Mouse (Mus musculus): ENCODE measurements around the gene 4930539E08Rik.
A peak's percentile ranks its signal among the peaks of the same experiment; 100 is the strongest.

The 4930539E08Rik gene

DNA sequence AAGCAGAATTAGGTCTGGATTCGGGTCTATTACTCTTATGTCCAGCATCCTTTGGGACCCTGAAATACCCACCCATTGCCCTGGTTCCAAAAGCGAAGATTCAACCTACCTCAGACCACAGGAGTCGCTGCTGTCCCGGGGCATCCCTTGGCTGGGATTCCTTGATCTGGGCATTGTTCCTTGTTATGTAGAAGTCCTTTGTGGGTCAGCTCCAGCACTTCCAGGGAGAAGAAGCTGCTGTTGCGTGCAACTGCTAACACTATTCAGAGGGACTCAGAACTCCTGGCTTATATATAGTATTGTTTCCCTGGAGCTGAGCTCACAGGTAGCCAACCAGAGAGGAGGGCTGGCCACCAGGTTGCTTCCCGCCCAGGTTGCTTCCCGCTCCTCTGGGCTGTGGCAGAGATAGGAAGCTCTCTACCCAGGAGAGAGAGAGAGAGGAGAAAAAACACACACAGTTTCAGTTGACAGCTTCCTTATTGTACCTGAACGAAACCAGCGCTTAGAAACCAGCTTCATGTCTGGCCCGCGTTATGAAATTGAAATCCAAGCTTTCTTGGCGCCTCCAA, at the start of gene 4930539E08Rik:
Gene 4930539E08Rik, minus strand, starts transcription at position 265 of the 569 bp plus-strand sequence.
- DNase-seq (ENCODE audit: low read depth) = no peak

DNA sequence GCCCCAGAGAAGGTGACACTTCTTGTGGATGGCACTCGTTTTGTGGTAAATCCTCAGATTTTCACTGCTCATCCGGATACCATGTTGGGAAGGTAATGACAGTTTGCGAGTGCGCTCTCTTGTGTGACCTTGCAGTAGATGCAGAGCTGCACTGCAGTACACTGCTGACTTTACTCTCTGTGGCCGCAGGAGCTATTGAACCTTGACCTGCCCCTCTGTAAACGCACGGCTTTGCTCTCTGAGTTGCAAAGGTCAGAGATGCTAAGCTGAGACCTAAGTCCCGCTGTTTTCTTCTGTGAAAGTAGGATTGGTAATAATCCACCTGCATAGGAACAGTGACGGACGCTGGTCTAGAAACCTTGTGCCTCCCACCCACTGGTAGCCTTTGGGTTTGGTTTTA, 46.5 kb upstream of the 4930539E08Rik start:
- DNase-seq (ENCODE audit: low read depth) = no peak

DNA sequence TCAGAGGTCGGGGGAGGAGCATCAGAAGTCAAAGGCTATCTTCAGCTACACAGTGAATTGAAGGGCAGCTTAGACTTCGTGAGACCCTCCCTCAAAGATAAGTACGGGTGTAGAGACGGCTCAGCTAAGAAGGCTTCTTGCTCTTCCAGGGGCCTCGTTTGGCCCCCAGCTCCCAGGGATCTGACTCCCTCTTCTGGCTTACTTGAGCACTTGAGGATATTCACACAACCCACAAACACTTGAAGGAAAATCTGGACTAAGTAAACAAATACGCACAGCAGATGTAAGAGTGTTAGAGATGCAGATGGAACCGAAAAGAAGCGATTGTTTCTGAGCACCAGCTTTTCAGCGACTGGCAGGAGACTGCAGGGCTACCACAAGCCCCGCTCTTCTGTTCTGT, 45.5 kb upstream of the 4930539E08Rik start:
- no peak for DNase-seq (ENCODE audit: low read depth)

GRCm38 (mm10) chr17:28954416-28954815, 39.3 kb upstream of the 4930539E08Rik start:
- no peak for DNase-seq (ENCODE audit: low read depth)

GRCm38 (mm10) chr17:28953251-28953650, 38.1 kb upstream of the 4930539E08Rik start:
- DNase-seq (ENCODE audit: low read depth) = peak; percentile 37

- peak; percentile 92 for DNase-seq (ENCODE audit: low read depth)
These were observed 37.0 kb upstream of the 4930539E08Rik start, which contains the start of gene Kctd20 for GRCm38 (mm10) chr17:28951831-28952799. Kctd20 (plus strand) TSS chr17:28951950.

DNA sequence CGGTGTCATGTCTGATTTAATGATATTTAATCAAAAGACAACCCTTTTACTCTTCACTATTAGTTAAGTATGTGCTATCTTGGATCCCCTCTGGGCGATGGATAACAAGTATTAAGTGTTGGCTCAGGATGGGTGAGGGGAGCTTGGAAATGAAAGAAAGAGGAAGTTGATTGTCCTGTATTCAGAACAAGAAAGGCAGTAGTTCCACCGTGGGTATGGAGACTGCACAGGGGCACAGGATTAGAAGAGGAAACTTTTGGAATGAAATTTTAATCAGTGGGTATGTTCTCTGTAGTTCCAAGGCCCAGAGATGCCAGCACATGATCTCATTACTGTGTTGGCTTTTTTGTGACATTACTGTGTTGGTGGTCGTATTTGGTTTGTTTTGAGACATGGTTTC, 35.6 kb upstream of the 4930539E08Rik start:
- DNase-seq (ENCODE audit: low read depth) = peak; percentile 43

DNA sequence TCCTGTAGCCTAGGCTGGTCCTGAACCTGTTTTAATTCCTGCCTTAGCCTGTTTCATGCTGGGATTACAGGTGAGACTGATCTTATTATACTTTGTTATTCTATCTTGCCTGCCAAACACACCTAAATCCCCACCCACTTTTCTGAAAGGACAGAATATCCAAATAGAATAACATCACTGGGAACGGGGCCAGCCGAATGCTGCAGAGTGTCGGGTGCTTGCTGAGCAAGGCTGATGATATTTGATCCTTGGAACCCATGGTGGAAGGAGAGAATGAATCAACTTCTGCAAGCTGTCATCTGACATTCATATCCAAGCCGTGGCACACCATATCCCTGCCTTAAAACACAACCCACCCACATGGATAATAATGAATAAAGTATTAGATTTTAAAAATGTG, 33.5 kb upstream of the 4930539E08Rik start:
- DNase-seq (ENCODE audit: low read depth) = no peak

- peak; percentile 29 for DNase-seq (ENCODE audit: low read depth)
These were observed 32.2 kb upstream of the 4930539E08Rik start for GRCm38 (mm10) chr17:28947011-28947939.

DNA sequence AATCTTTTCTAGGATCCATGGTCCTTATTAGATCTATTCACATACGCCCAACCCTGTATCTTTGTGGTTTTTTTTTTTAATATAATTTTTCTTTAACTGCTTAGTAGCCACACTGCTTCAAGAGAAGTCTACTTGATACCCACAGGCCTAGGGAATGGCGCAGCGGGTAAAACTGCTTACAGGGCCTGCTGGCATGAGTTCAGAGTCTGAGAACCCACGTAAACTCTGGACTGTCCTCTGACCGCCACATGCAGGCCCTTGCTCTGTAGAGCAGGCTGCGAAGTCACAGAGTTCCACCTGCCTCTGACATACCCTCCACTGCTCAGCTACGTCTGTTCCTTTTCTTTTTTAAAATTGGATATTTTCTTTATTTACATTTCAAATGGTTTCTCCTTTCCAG, 29.4 kb upstream of the 4930539E08Rik start:
- no peak for DNase-seq (ENCODE audit: low read depth)

DNA sequence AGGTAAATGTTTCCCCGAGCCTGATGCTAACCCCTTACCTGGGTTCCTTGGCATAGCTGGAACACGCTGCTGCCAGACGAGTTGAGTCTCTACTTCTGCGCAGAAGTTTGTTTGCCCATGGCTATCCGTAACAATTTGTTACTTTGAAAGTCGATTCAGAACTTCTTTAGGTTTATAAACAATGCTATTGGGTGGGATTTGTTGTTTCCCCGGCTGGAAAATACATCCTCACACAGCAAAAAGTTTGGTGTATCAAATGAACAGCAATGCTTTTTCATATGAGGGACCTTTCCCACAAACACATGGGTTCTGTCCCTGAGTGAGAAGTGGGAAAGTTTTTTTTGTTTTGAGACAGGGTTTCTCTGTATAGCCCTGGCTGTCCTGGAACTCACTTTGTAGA, 28.6 kb upstream of the 4930539E08Rik start, which contains the start of gene Pxt1:
Gene Pxt1, minus strand, starts transcription at position 101 of the 400 bp plus-strand sequence.
- DNase-seq (ENCODE audit: low read depth) = no peak

DNA sequence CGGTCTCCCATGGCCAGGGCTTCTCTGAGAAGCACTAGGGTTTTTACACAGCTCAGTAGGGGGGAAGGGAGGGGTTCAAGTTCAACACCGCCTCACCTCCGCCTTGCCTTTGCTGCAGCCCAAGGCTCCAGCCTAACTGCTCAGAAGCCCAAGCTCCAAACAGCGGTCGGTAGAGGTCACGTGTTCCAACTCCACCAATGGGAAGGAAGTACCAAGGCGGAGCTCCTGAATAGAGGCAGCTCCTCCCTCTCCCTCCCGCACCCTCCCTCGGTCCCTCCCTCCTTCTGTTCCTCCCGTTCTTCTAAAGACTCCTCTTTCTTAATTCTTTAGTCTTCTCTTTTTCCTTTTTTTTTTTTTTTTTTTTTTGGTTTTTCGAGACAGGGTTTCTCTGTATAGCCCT, 27.0 kb upstream of the 4930539E08Rik start:
- DNase-seq (ENCODE audit: low read depth) = peak; percentile 40

DNA sequence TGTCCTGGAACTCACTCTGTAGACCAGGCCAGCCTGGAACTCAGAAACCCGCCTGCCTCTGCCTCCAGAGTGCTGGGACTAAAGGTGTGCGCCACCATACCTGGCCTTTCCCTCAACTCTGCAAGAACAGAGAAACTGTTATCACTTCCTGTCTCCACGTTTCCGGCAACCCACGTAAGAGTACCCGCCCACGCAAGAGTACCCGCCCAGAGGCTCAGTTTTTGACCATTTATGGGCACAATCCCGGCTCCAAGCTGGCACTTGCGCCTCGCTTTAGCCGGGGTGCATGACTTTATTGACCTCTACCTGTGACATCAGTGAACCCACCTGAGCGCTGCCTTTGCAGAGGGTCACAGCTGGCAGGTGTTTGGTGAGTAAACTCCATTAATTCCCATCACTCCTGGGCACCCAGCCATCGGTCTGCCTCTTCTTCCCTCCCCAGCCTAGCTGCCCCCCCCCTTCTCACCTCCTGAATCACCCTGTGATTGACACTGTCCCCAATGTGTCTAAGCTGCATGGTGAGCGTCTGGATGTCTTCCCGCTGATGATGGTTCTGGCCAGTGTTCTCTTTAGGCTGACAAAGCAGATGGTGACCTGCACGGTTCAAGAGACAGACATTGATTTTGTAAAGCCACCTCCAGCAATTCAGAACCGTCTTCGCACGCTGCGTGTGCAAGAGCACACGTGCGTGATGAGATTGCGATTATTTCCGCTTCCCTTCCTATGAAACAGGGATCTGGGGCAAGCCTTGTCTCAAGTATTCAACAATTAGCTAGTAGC, 25.8 kb upstream of the 4930539E08Rik start:
- DNase-seq (ENCODE audit: low read depth) = no peak

DNA sequence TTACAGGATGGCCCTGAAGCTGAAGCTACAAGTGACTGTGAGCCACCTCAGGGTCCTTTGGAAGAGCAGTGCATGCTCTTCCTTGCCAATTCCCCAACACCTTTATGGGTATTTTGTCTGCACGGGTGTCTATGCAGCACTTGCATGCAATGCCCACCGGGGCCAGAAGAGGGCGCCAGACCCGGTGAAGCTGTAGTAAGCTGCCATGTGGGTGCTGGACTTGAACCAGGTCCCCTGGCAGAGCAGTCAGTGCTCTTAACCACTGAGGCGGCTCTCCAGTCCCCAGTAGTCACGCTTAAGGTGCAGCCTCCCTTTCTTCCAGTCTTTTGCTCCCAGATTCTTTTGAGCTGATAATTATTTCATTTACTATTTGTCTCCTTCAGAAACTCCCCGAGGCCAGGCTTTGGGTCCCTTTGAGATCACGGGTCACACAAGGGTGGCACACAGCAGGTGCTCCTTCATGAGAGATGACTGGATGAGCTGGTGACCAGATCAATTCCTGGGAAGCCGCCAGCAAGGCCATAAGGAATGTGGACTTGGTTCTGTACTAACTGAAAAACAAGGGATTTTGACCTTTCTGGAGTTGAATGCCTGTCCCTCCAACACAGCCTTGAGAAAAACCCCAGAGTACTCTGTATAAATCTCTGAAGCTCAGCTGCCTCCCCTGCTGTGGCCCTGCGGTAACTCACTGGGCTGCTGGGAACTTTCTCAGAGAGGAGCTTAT, 21.7 kb upstream of the 4930539E08Rik start:
- DNase-seq (ENCODE audit: low read depth) = peak; percentile 62

DNA sequence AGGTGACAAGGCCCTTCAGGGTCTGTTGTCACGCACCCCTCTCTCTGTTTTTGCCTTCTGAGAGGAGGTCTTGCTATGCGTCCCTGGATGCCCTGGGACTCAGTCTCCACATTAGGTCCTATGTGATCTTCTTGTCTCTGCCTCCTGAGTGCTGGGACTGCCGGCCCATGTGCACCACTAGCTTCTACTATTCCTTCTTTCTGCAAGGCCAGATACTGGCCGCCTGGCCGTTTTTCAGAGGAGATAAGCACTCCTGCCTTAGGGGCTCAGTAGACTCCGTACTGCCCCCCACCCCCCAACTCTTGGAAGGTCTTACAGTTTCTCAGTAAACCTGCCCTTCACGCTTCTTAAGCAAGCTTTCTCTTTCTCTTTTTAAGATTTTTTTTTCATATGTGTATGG, 21.0 kb upstream of the 4930539E08Rik start:
- no peak for DNase-seq (ENCODE audit: low read depth)

DNA sequence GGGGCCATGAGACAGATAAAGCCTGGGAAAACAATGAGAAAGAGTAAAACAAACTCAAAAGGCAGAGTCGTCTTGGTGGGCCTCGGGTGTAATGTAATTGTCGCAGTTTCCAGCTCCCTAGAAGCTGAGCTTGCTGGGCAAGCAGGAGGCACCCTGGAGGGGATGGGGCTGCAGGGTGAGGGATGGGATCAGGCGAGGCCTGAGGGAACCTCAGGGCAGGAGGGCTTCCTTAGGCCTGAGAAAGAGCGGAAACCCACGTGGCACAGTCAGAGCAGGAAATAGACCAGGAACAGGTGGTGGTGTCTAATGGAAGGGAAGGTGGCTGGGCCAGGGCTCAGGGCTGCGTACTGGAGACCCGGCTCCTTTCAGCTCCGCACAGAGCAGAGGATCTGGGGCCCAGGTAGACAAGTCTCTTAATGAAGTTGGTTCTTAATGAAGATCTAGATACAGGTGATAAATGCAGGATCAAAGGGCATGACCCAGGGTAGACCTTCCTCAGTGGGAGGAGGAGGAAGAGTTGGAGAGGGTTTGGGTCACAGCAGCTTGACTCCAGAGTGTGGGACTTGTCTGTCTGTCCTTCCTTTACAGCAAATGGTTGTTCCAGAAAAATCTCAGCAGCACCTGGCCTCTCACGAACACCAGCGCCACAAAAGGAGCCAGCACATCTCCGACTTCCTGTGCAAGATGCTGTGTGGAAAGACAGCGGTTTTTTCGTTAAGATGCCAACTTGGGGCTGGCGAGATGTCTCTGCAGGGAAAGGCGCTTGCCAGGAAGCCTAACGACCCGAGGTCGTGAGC, 19.2 kb upstream of the 4930539E08Rik start:
- DNase-seq (ENCODE audit: low read depth) = no peak

DNA sequence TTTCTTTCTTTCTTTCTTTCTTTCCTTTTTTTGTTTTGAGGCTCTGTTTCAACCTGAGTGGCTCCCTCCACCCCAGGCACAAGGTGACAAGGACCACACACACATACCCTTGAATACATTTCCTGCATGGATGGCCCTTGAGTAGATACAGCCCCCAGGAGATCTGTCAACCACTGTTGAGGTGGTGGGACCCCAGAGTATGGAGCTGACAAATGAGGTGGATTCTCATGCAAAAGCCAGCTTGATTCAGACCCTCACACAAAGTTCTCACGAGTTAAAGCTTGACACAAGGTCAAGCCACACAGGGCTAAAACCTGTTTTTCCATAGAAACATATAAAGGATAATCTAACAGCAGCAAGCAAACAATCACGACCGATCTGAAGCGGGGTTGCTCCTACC, 17.1 kb upstream of the 4930539E08Rik start:
- no peak for DNase-seq (ENCODE audit: low read depth)

DNA sequence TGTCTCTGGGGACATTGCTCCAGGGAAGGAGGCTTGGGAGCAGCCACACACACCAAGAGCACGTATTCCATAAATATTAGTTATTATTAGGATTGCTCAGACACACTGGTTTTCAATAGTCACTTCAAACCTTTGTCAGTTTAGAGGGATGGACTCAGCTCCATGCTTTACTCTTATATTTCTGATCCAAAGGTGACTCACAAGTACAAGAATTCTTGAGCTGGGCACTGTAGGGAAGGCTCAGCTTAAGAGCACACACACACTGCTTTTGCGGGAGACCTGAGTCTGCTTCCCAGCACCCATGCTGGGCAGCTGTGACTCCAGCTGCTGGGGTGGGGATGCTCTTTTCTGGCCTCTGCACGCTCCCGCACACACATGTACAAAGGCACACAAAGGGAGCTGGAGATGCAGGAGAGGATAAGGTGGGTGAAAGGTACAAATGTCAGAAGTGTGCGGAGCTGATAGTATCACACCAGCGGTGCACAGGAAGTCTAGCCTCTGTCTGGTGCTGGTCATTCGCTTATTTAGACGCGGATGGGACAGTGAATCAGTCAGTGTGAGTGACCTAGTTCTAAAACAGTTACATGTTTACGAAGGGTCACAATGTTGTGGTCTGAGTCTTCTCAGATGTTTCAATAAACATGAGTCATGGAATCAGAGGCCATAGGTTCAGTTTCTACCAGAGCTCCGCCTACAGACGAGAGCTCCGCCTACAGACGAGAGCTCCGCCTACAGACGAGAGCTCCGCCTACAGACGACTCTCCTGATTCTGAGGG, 16.5 kb upstream of the 4930539E08Rik start:
- DNase-seq (ENCODE audit: low read depth) = peak; percentile 70

Measured in 416B (cell line).